Mouse (Mus musculus): ENCODE measurements at regions not wholly inside any gene's neighbourhood (a gene's known extent, or its start where the extent isn't known, plus 50 kb on each side); places are given as distances from the start of the nearest gene placed in this dataset.
A peak's percentile ranks its signal among the peaks of the same experiment; 100 is the strongest.
"Not testable (repeated sequence)": the region's sequence is repeated elsewhere in the genome, so short reads cannot be mapped to it uniquely, and the experiment has no call there.

- no peak for DNase-seq (ENCODE audit: low spot score)
These were observed 551.2 kb downstream of the Tlr4 start for GRCm38 (mm10) chr4:67378632-67379031.

GRCm38 (mm10) chr4:67387834-67388233, 560.5 kb downstream of the Tlr4 start:
- no peak for DNase-seq (ENCODE audit: low spot score)

GRCm38 (mm10) chr4:67402977-67403376, 575.6 kb downstream of the Tlr4 start:
- DNase-seq (ENCODE audit: low spot score), result no peak

- DNase-seq (ENCODE audit: low spot score), result peak; percentile 4
These were observed 596.7 kb downstream of the Tlr4 start for GRCm38 (mm10) chr4:67424064-67424463.

GRCm38 (mm10) chr4:67425712-67426111, 598.3 kb downstream of the Tlr4 start:
- no peak for DNase-seq (ENCODE audit: low spot score)

GRCm38 (mm10) chr4:67447835-67448234, 620.5 kb downstream of the Tlr4 start:
- no peak for DNase-seq (ENCODE audit: low spot score)

GRCm38 (mm10) chr4:67459871-67460270, 632.5 kb downstream of the Tlr4 start:
- not testable (repeated sequence) for DNase-seq (ENCODE audit: low spot score)

GRCm38 (mm10) chr4:67473034-67473433, 645.6 kb downstream of the Tlr4 start:
- DNase-seq (ENCODE audit: low spot score), result no peak

GRCm38 (mm10) chr4:67477264-67477845, 650.0 kb downstream of the Tlr4 start:
- peak; percentile 4 for DNase-seq (ENCODE audit: low spot score)

- DNase-seq (ENCODE audit: low spot score), result no peak
These were observed 650.7 kb downstream of the Tlr4 start for GRCm38 (mm10) chr4:67478081-67478480.

- no peak for DNase-seq (ENCODE audit: low spot score)
These were observed 694.9 kb downstream of the Tlr4 start for GRCm38 (mm10) chr4:67522235-67522634.

GRCm38 (mm10) chr4:67523158-67523557, 695.8 kb downstream of the Tlr4 start:
- no peak for DNase-seq (ENCODE audit: low spot score)

GRCm38 (mm10) chr4:67529586-67529985, 702.2 kb downstream of the Tlr4 start:
- DNase-seq (ENCODE audit: low spot score), result no peak

GRCm38 (mm10) chr4:67539466-67539865, 712.1 kb downstream of the Tlr4 start:
- no peak for DNase-seq (ENCODE audit: low spot score)

GRCm38 (mm10) chr4:67546013-67546412, 718.6 kb downstream of the Tlr4 start:
- DNase-seq (ENCODE audit: low spot score), result no peak

- DNase-seq (ENCODE audit: low spot score), result no peak
These were observed 720.6 kb downstream of the Tlr4 start for GRCm38 (mm10) chr4:67547957-67548356.

GRCm38 (mm10) chr4:67553511-67553910, 726.1 kb downstream of the Tlr4 start:
- no peak for DNase-seq (ENCODE audit: low spot score)

- no peak for DNase-seq (ENCODE audit: low spot score)
These were observed 747.4 kb downstream of the Tlr4 start for GRCm38 (mm10) chr4:67574816-67575215.

GRCm38 (mm10) chr4:67589501-67589900, 762.1 kb downstream of the Tlr4 start:
- no peak for DNase-seq (ENCODE audit: low spot score)

GRCm38 (mm10) chr4:67589976-67590727, 762.8 kb downstream of the Tlr4 start:
- DNase-seq (ENCODE audit: low spot score), result no peak

- no peak for DNase-seq (ENCODE audit: low spot score)
These were observed 779.8 kb downstream of the Tlr4 start for GRCm38 (mm10) chr4:67607166-67607565.

GRCm38 (mm10) chr4:67614486-67615067, 787.2 kb downstream of the Tlr4 start:
- no peak for DNase-seq (ENCODE audit: low spot score)

GRCm38 (mm10) chr4:67626641-67627040, 799.3 kb downstream of the Tlr4 start:
- peak; percentile 1 for DNase-seq (ENCODE audit: low spot score)

Measured in ovary, postnatal 14 days (tissue).